Mouse (Mus musculus) heart, postnatal 14 days (tissue): ENCODE measurements around the gene Smarcal1. TPM values are rescaled to one million over a fixed set of nuclear protein-coding genes. Genes with fewer than 3 reads are reported as not detected.

ENCODE experiments used
- DNase-seq, 2 experiments: peaks; one replicate each; pipeline ENCODE4 v3.0.0; 2021 to 2022
- intact Hi-C: fragments of 180-260 bp; cut with DNase I; formaldehyde crosslinking; loops from one replicate; pipeline ENCODE4 v1.15.1; 2025
- total RNA-seq, 2 experiments: library from RNA; stranded (reverse); gene quantifications; 2 replicates each; pipeline ENCODE4 v1.2.3; 2021

Smarcal1 gene
- total RNA-seq, 2 experiments from 2014 or later, result 25.6 to 26.2 TPM

- DNase-seq, result no peak
- intact Hi-C loops, result no loop called here
These were observed 90.0 kb downstream of the Smarcal1 start for GRCm38 (mm10) chr1:72673070-72673469.

Other genes starting within 250 kb of the Smarcal1 start
- under 1 TPM in 1 of 2 experiments, not detected in 1; 0.07 TPM for gene March4, start 46.3 kb upstream of the Smarcal1 start, total RNA-seq
- gene Ankar, start 117.3 kb downstream of the Smarcal1 start, total RNA-seq, result not detected
- gene Rpl37a, start 128.0 kb downstream of the Smarcal1 start, total RNA-seq, result 100 to 1,000 TPM; 632 to 681 TPM
- gene Igfbp2, start 241.3 kb downstream of the Smarcal1 start, total RNA-seq, result 1 to 10 TPM; 1.1 to 1.3 TPM